Mouse (Mus musculus): ENCODE measurements around the gene Faap100. TPM values are rescaled to one million over a fixed set of nuclear protein-coding genes. Genes with fewer than 3 reads are reported as not detected.
"Not testable (repeated sequence)": the region's sequence is repeated elsewhere in the genome, so short reads cannot be mapped to it uniquely, and the experiment has no call there.

Gene Faap100
- total and polyA plus RNA-seq, 2 experiments from 2014 or later = 28.6 to 70.5 TPM

GRCm38 (mm10) chr11:120353500-120354303 is 24.9 kb downstream of the Faap100 start:
- 15% methylated on average over 26 of the region's 26 CpGs for WGBS
- Histone ChIP-seq H3K9ac (replicated peaks; ENCODE audit: low read depth, low read length) (peak overlapping the region; percentile 40), H3K36me3 (replicated peaks; ENCODE audit: control insufficient read depth, insufficient read depth, low read length) (no peaks in the 10 kb centered on the region), H3K9me3 (replicated peaks; ENCODE audit: control insufficient read depth, low read length) (no peaks in the 10 kb centered on the region), H3K4me3 (ENCODE audit: low read depth, low read length) (no peak overlapping the region), H3K4me2 (ENCODE audit: low read depth, low read length) (peak overlapping the region; percentile 45), H3K4me1 (ENCODE audit: control insufficient read depth, insufficient read depth) (peaks cover 38% of the 10 kb centered on the region), H3K27me3 (ENCODE audit: control insufficient read depth, insufficient read depth, low read length) (no peaks in the 10 kb centered on the region), H3K27ac (ENCODE audit: low read depth) (peak overlapping the region; percentile 99)
- DNase-seq (ENCODE audit: low spot score) = peak; percentile 80
- peak; percentile 77 for TF ChIP-seq CTCF (IDR thresholded peaks at IDR 0.05; ENCODE audit: low read depth)
- TF ChIP-seq EP300 (IDR thresholded peaks at IDR 0.05; ENCODE audit: low read depth) = no peak
- ATAC-seq (ENCODE audit: insufficient read depth, low read depth) = peak; percentile 24

- DNase-seq (ENCODE audit: low spot score) (peak; percentile 57), ATAC-seq (ENCODE audit: insufficient read depth, low read depth) (no peak)
- Histone ChIP-seq H3K27ac (ENCODE audit: low read depth) (peak overlapping the region; percentile 99), H3K9ac (replicated peaks; ENCODE audit: low read depth, low read length) (peak overlapping the region; percentile 30; the same call in 1 of the 2 replicates), H3K36me3 (replicated peaks; ENCODE audit: control insufficient read depth, insufficient read depth, low read length) (no peaks in the 10 kb centered on the region), H3K4me3 (ENCODE audit: low read depth, low read length) (no peak overlapping the region), H3K9me3 (replicated peaks; ENCODE audit: control insufficient read depth, low read length) (no peaks in the 10 kb centered on the region), H3K4me1 (ENCODE audit: control insufficient read depth, insufficient read depth) (peaks cover 30% of the 10 kb centered on the region), H3K27me3 (ENCODE audit: control insufficient read depth, insufficient read depth, low read length) (no peaks in the 10 kb centered on the region), H3K4me2 (ENCODE audit: low read depth, low read length) (no peak overlapping the region)
- 53% methylated on average over 13 of the region's 13 CpGs for WGBS
- TF ChIP-seq CTCF (IDR thresholded peaks at IDR 0.05; ENCODE audit: low read depth) = peak; percentile 6; the same call in 1 of the 2 replicates
- no peak for TF ChIP-seq EP300 (IDR thresholded peaks at IDR 0.05; ENCODE audit: low read depth)
Observed at GRCm38 (mm10) chr11:120352571-120353290, 25.8 kb downstream of the Faap100 start.

GRCm38 (mm10) chr11:120352093-120352350 is 26.5 kb downstream of the Faap100 start:
- not testable (repeated sequence) for H3K4me3 ChIP-seq (ENCODE audit: low read depth, low read length); DNase-seq (ENCODE audit: low spot score); H3K27me3 ChIP-seq (ENCODE audit: control insufficient read depth, insufficient read depth, low read length); H3K9me3 ChIP-seq (replicated peaks; ENCODE audit: control insufficient read depth, low read length); ATAC-seq (ENCODE audit: insufficient read depth, low read depth); H3K36me3 ChIP-seq (replicated peaks; ENCODE audit: control insufficient read depth, insufficient read depth, low read length); H3K4me2 ChIP-seq (ENCODE audit: low read depth, low read length); H3K9ac ChIP-seq (replicated peaks; ENCODE audit: low read depth, low read length)
- 92% methylated on average over 5 of the region's 5 CpGs for WGBS
- Histone ChIP-seq H3K27ac (ENCODE audit: low read depth) (peak overlapping the region; percentile 99), H3K4me1 (ENCODE audit: control insufficient read depth, insufficient read depth) (peaks cover 26% of the 10 kb centered on the region)

- peak; percentile 11 for DNase-seq (ENCODE audit: low spot score)
- H3K4me1 ChIP-seq (ENCODE audit: control insufficient read depth, insufficient read depth) = peaks cover 26% of the 10 kb centered on the region
- H3K4me2 ChIP-seq (ENCODE audit: low read depth, low read length) = peak overlapping the region; percentile 85; the same call in 1 of the 2 replicates
- H3K9ac ChIP-seq (replicated peaks; ENCODE audit: low read depth, low read length) = peak overlapping the region; percentile 100
- WGBS = 70% methylated on average over 10 of the region's 10 CpGs
- peaks cover 4% of the 10 kb centered on the region for H3K36me3 ChIP-seq (replicated peaks; ENCODE audit: control insufficient read depth, insufficient read depth, low read length)
- no peaks in the 10 kb centered on the region for H3K27me3 ChIP-seq (ENCODE audit: control insufficient read depth, insufficient read depth, low read length)
- peak overlapping the region; percentile 99 for H3K27ac ChIP-seq (ENCODE audit: low read depth)
- H3K4me3 ChIP-seq (ENCODE audit: low read depth, low read length) = no peak overlapping the region
- no peaks in the 10 kb centered on the region for H3K9me3 ChIP-seq (replicated peaks; ENCODE audit: control insufficient read depth, low read length)
- TF ChIP-seq CTCF (IDR thresholded peaks at IDR 0.05; ENCODE audit: low read depth) (no peak), EP300 (IDR thresholded peaks at IDR 0.05; ENCODE audit: low read depth) (no peak)
- ATAC-seq (ENCODE audit: insufficient read depth, low read depth) = no peak
Observed at GRCm38 (mm10) chr11:120351250-120352092, 27.1 kb downstream of the Faap100 start.

- 12% methylated on average over 11 of the region's 11 CpGs for WGBS
- Histone ChIP-seq H3K4me1 (ENCODE audit: control insufficient read depth, insufficient read depth) (peaks cover 26% of the 10 kb centered on the region), H3K27me3 (ENCODE audit: control insufficient read depth, insufficient read depth, low read length) (no peaks in the 10 kb centered on the region), H3K36me3 (replicated peaks; ENCODE audit: control insufficient read depth, insufficient read depth, low read length) (peaks cover 7% of the 10 kb centered on the region), H3K27ac (ENCODE audit: low read depth) (peak overlapping the region; percentile 99), H3K4me2 (ENCODE audit: low read depth, low read length) (peak overlapping the region; percentile 85), H3K9ac (replicated peaks; ENCODE audit: low read depth, low read length) (peak overlapping the region; percentile 100), H3K4me3 (ENCODE audit: low read depth, low read length) (peak overlapping the region; percentile 98), H3K9me3 (replicated peaks; ENCODE audit: control insufficient read depth, low read length) (no peaks in the 10 kb centered on the region)
- ATAC-seq (ENCODE audit: insufficient read depth, low read depth) (no peak), DNase-seq (ENCODE audit: low spot score) (peak; percentile 44)
- TF ChIP-seq CTCF (IDR thresholded peaks at IDR 0.05; ENCODE audit: low read depth) (no peak), EP300 (IDR thresholded peaks at IDR 0.05; ENCODE audit: low read depth) (no peak)
Observed at GRCm38 (mm10) chr11:120350711-120351110, 27.9 kb downstream of the Faap100 start.

Measured in heart, postnatal 0 days (tissue).